Mouse (Mus musculus) megakaryocyte progenitor cell, adult 5-6 weeks (primary cell): ENCODE results near the gene Yipf7. TPM values are rescaled to one million over a fixed set of nuclear protein-coding genes. Genes with fewer than 3 reads are reported as not detected.
A peak's percentile ranks its signal among the peaks of the same experiment; 100 is the strongest.

Source experiments
- ATAC-seq: replicated peaks from 2 replicates; pipeline ENCODE4 v1.8.0; 2016; ENCODE audit warnings: mild to moderate bottlenecking, moderate TSS enrichment, inconsistent platforms; ENCODE audit not compliant: poor library complexity
- total RNA-seq, 2 experiments: library from RNA; stranded (forward) in 1 of 2; stranded (reverse) in 1 of 2; fragments of 157-497, 149-512 nt in 1 of 2; fragments of 200-1000 nt in 1 of 2; gene quantifications; 2 replicates each; pipeline versions ENCODE4 v1.2.3 to v1.2.4; 2015 to 2017

Gene Yipf7
- total RNA-seq (2015) (not detected in 2 replicates), total RNA-seq (2017) (not detected in 2 replicates)

GRCm38 (mm10) chr5:69542489-69542888, at the start of gene Yipf7:
Gene Yipf7 (minus strand): TSS chr5:69542648.
- no peak for ATAC-seq

GRCm38 (mm10) chr5:69591640-69592461, 49.4 kb upstream of the Yipf7 start, which contains the start of gene Gnpda2:
Gene Gnpda2 (minus strand): TSS chr5:69592340.
- ATAC-seq: peak; percentile 98

GRCm38 (mm10) chr5:69557404-69557935, 15.0 kb upstream of the Yipf7 start:
- peak; percentile 56 for ATAC-seq

DNA sequence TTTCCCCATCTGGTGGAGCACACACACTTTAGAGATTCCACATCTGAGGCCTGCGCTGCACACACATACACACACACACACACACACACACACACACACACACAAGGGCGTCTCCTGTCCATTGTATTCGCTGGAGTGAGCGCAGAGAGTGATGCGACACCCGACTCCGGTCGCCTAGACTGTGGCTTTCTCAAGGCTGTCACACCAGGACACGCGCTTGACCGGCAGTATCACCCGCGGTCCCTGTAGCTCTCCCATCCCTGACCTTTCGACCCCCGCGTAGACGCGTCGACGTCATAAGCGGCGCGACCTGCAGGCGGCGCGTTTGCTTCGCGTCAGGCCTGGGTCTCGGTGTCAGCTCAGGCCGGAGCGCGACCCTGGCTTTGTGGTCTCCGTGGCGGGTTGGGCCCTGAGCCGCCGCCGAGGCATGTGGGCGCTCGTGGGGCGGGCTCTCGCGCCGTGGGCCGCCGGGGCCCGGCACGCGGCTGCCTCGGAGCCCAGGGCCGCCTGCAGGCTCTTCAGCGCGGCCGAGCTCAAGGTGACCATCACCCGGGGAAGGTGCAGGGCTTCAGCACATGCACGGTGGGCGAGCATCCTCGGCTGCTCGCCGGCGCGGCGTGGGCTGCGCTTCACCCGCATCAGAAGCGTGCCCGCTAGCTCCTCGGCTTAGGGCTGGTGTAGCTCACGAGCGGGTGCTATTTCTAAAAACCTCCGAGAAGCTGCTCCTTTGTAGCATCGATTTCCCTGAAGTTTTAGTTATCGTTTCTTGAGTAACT, 14.4 kb upstream of the Yipf7 start, which contains the start of gene Guf1:
Gene Guf1 (plus strand): TSS at position 296 of the 776 bp plus-strand sequence.
- ATAC-seq: peak; percentile 96

DNA sequence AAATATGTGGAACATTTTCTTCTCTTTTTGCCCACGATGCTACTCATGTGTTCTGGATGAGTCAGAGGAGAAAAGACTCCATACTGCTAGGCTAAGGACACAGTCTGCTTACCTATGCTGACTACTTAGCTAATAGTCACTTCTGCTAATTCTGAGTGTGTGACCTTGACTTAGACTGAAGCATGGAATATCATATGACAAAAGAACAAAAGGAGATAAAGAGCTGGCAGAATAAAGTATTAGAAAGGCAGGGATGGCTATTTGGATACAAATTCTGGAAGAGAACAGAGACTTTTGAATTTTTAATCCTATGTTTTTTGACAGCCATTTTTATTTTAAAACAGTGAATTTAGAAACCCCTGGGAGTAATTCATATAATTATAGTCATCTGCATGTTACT, 768 bp downstream of the Yipf7 start:
- ATAC-seq: no peak

- ATAC-seq: no peak
Measured at GRCm38 (mm10) chr5:69523944-69524343, 18.5 kb downstream of the Yipf7 start.

DNA sequence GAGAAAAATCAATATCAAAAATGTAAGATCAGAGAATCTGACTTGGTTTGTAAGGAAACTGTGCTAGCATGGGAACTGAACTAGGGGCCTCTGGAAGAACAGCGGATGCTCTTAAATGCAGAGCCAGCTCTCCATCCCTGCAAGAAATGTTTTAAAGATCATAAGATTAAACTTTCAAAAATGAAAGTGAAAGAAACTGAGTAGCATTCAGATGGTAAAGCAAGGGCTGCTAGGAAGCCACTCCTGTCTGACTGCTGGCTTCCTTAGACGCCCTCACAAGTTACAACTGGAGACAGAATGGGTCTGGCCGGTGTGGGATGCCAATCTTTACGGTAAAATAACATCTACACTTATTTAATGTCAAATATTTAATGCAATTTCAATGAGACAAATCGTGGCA, 20.4 kb downstream of the Yipf7 start:
- ATAC-seq: peak; percentile 48; the same call in 1 of the 2 replicates

- peak; percentile 95 for ATAC-seq
Measured at GRCm38 (mm10) chr5:69520661-69521278, 21.7 kb downstream of the Yipf7 start.

DNA sequence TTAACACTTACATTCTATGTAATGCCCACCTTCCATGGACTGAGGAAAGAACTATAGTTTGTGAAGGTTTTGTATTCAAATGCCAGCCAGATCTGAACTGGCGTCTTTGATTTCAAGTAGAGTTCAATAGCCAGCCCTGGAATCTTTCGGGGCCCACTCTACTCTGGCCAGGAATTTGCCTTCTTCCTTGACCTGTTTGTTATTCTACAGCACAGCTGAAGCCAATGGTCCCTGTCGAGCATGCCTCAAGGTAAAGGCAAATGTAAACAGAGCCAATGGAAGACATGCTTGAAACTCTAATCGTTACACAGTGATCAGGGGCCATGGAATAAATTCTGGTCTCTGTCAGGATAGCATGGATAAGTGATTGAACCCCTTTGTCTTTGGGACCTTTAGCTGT, 30.2 kb downstream of the Yipf7 start:
- ATAC-seq: no peak

GRCm38 (mm10) chr5:69511631-69512030, 30.8 kb downstream of the Yipf7 start:
- ATAC-seq: no peak

GRCm38 (mm10) chr5:69507045-69507444, 35.4 kb downstream of the Yipf7 start:
- ATAC-seq: no peak

- ATAC-seq: no peak
Measured at GRCm38 (mm10) chr5:69489046-69489445, 53.4 kb downstream of the Yipf7 start.

DNA sequence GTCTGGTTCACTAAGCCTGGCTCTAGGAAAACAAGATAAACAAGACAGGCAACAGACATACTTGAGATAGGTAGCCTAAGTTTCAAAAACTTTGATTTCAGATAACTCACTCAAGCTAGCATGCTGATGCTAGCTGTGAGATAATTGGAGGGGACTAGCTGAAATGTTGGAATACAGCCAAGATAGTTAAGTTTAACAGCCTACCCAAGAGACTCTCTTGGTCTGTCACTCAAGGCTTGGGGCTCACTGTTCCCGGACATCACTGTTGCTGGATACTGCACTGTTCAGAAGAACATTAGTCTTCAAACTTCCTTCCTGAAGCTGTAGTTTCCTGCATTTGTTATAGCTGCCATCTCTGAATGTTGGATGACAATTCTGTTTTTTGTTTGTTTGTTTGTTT, 74.9 kb downstream of the Yipf7 start:
- no peak for ATAC-seq

Other genes starting within 250 kb of the Yipf7 start
- not detected in 2 replicates for gene Kctd8, start 201.0 kb downstream of the Yipf7 start, total RNA-seq (2015)
- gene Kctd8, start 201.0 kb downstream of the Yipf7 start, total RNA-seq (2017): not detected in 2 replicates
- gene Guf1, start 14.3 kb upstream of the Yipf7 start, total RNA-seq (2015): 34.2 and 36.7 TPM in 2 replicates
- 34.1 and 50.1 TPM in 2 replicates for gene Guf1, start 14.3 kb upstream of the Yipf7 start, total RNA-seq (2017)
- 20.6 and 23.2 TPM in 2 replicates for gene Gnpda2, start 49.7 kb upstream of the Yipf7 start, total RNA-seq (2015)
- 14.0 and 15.4 TPM in 2 replicates for gene Gnpda2, start 49.7 kb upstream of the Yipf7 start, total RNA-seq (2017)